Comparison of ENCODE assay signal across 7 mouse cellular contexts in genomic region chr8:72160007-72160406, GRCm38 (mm10). TPM values are rescaled to one million over a fixed set of nuclear protein-coding genes. Genes with fewer than 3 reads are reported as not detected.
DNase-seq lines count a peak whose midpoint lies in the region; ATAC-seq and TF ChIP-seq lines count a peak whose summit lies in the region.

No protein-coding gene starts in this region.

- peaks cover 9% of the 10 kb centered on the region; the same call in 1 of the 2 replicates for H3K4me1 ChIP-seq in lung, postnatal 0 days (ENCODE audit: insufficient read depth, low read depth, low read length)
- H3K4me1 ChIP-seq in embryonic facial prominence, embryonic 13.5 days = peaks cover 18% of the 10 kb centered on the region
- peaks cover 35% of the 10 kb centered on the region for H3K4me1 ChIP-seq in limb, embryonic 13.5 days
- peaks cover 19% of the 10 kb centered on the region for H3K4me1 ChIP-seq in stomach, embryonic 16.5 days (ENCODE audit: control insufficient read depth, insufficient read depth, low read length)

- no peak for TF ChIP-seq EP300 in lung, postnatal 0 days (IDR thresholded peaks at IDR 0.05)

- H3K27me3 ChIP-seq in lung, postnatal 0 days (replicated peaks; ENCODE audit: insufficient read depth, low read length) = no peaks in the 10 kb centered on the region
- no peaks in the 10 kb centered on the region for H3K27me3 ChIP-seq in embryonic facial prominence, embryonic 13.5 days
- H3K27me3 ChIP-seq in limb, embryonic 13.5 days = no peaks in the 10 kb centered on the region
- H3K27me3 ChIP-seq in stomach, embryonic 16.5 days (ENCODE audit: control insufficient read depth, insufficient read depth, low read length) = no peaks in the 10 kb centered on the region

- H3K9me3 ChIP-seq in lung, postnatal 0 days (ENCODE audit: low read length) = no peaks in the 10 kb centered on the region
- no peaks in the 10 kb centered on the region for H3K9me3 ChIP-seq in embryonic facial prominence, embryonic 13.5 days
- no peaks in the 10 kb centered on the region for H3K9me3 ChIP-seq in limb, embryonic 13.5 days
- no peaks in the 10 kb centered on the region for H3K9me3 ChIP-seq in stomach, embryonic 16.5 days (replicated peaks; ENCODE audit: control insufficient read depth, low read length)

- no peaks in the 10 kb centered on the region for H3K36me3 ChIP-seq in lung, postnatal 0 days (ENCODE audit: insufficient read depth, low read length)
- H3K36me3 ChIP-seq in embryonic facial prominence, embryonic 13.5 days = peaks cover 16% of the 10 kb centered on the region
- H3K36me3 ChIP-seq in limb, embryonic 13.5 days = peaks cover 11% of the 10 kb centered on the region
- H3K36me3 ChIP-seq in stomach, embryonic 16.5 days (ENCODE audit: control insufficient read depth, insufficient read depth, low read length) = no peaks in the 10 kb centered on the region

- no peak for DNase-seq in lung, postnatal 0 days (ENCODE audit: low spot score)
- no peak for DNase-seq in lung, postnatal 36 days
- DNase-seq in kidney, adult 11 months = no peak

- 60% methylated on average over 3 of the region's 3 CpGs for WGBS in lung, postnatal 0 days
- WGBS in embryonic facial prominence, embryonic 13.5 days = 75% methylated on average over 3 of the region's 3 CpGs
- WGBS in limb, embryonic 13.5 days = 65% methylated on average over 3 of the region's 3 CpGs
- WGBS in stomach, embryonic 16.5 days = 52% methylated on average over 3 of the region's 3 CpGs

- peak overlapping the region; percentile 71; the same call in 1 of the 2 replicates for H3K27ac ChIP-seq in lung, postnatal 0 days (ENCODE audit: low read length)
- H3K27ac ChIP-seq in embryonic facial prominence, embryonic 13.5 days = no peak overlapping the region
- no peak overlapping the region for H3K27ac ChIP-seq in limb, embryonic 13.5 days
- H3K27ac ChIP-seq in stomach, embryonic 16.5 days (ENCODE audit: low read length) = no peak overlapping the region

- H3K9ac ChIP-seq in lung, postnatal 0 days (replicated peaks; ENCODE audit: low read depth) = no peak overlapping the region
- peak overlapping the region; percentile 65 for H3K9ac ChIP-seq in embryonic facial prominence, embryonic 13.5 days
- no peak overlapping the region; the same call in 1 of the 2 replicates for H3K9ac ChIP-seq in limb, embryonic 13.5 days
- H3K9ac ChIP-seq in stomach, embryonic 16.5 days (ENCODE audit: low read length) = peak overlapping the region; percentile 77; the same call in 1 of the 2 replicates

- peak overlapping the region; percentile 65 for H3K4me2 ChIP-seq in lung, postnatal 0 days (replicated peaks; ENCODE audit: low read depth, low read length)
- peak overlapping the region; percentile 66 for H3K4me2 ChIP-seq in embryonic facial prominence, embryonic 13.5 days
- H3K4me2 ChIP-seq in limb, embryonic 13.5 days (replicated peaks) = peak overlapping the region; percentile 68
- H3K4me2 ChIP-seq in stomach, embryonic 16.5 days (ENCODE audit: low read depth, low read length) = peak overlapping the region; percentile 89

- H3K4me3 ChIP-seq in lung, postnatal 0 days (ENCODE audit: low read depth, low read length) = peak overlapping the region; percentile 29; the same call in 1 of the 2 replicates
- peak overlapping the region; percentile 96 for H3K4me3 ChIP-seq in embryonic facial prominence, embryonic 13.5 days
- H3K4me3 ChIP-seq in limb, embryonic 13.5 days = peak overlapping the region; percentile 44
- peak overlapping the region; percentile 48 for H3K4me3 ChIP-seq in stomach, embryonic 16.5 days (replicated peaks; ENCODE audit: low read length)

- ATAC-seq in lung, postnatal 0 days = no peak
- ATAC-seq in embryonic facial prominence, embryonic 13.5 days (ENCODE audit: insufficient number of reproducible peaks, insufficient read depth, low FRiP score, low TSS enrichment, low read depth) = no peak
- no peak for ATAC-seq in limb, embryonic 13.5 days (ENCODE audit: low FRiP score, low read depth)
- no peak for ATAC-seq in stomach, embryonic 16.5 days (ENCODE audit: insufficient read depth, low FRiP score)
- no peak for ATAC-seq in monocyte, adult 5-6 weeks (replicated peaks; ENCODE audit: insufficient number of reproducible peaks, low FRiP score, low TSS enrichment, poor library complexity, severe bottlenecking)

- TF ChIP-seq CTCF in lung, postnatal 0 days (IDR thresholded peaks at IDR 0.05) = peak; percentile 8; the same call in 1 of the 2 replicates

RNA-seq across cellular contexts. Expression of gene Rab8a, which starts 1.0 kb away (rescaled TPM):
- polyA plus RNA-seq in lung, postnatal 0 days (2015; fragmentation: Nextera tagmentation; extraction: Ambion mirVana) = 67.3 and 68.0 TPM in 2 replicates
- 132 and 142 TPM in 2 replicates for polyA plus RNA-seq in embryonic facial prominence, embryonic 13.5 days (2015; fragmentation: Nextera tagmentation; extraction: Ambion mirVana)
- 121 and 125 TPM in 2 replicates for polyA plus RNA-seq in limb, embryonic 13.5 days (2015; fragmentation: Nextera tagmentation; extraction: Ambion mirVana)
- polyA plus RNA-seq in stomach, embryonic 16.5 days (2015; fragmentation: Nextera tagmentation; extraction: Ambion mirVana) = 127 and 155 TPM in 2 replicates
- 640 to 819 TPM (median 739 TPM) in 3 replicates for total RNA-seq in monocyte, adult 5-6 weeks (2017)

RNA-seq across cellular contexts. Expression of gene Tpm4, which starts 25.2 kb away (rescaled TPM):
- polyA plus RNA-seq in lung, postnatal 0 days (2015; fragmentation: Nextera tagmentation; extraction: Ambion mirVana) = 585 and 648 TPM in 2 replicates
- polyA plus RNA-seq in embryonic facial prominence, embryonic 13.5 days (2015; fragmentation: Nextera tagmentation; extraction: Ambion mirVana) = 622 and 634 TPM in 2 replicates
- polyA plus RNA-seq in limb, embryonic 13.5 days (2015; fragmentation: Nextera tagmentation; extraction: Ambion mirVana) = 638 and 655 TPM in 2 replicates
- 617 and 647 TPM in 2 replicates for polyA plus RNA-seq in stomach, embryonic 16.5 days (2015; fragmentation: Nextera tagmentation; extraction: Ambion mirVana)
- 902 to 973 TPM (median 947 TPM) in 3 replicates for total RNA-seq in monocyte, adult 5-6 weeks (2017)

RNA-seq across cellular contexts. Expression of gene Hsh2d, which starts 29.4 kb away (rescaled TPM):
- polyA plus RNA-seq in lung, postnatal 0 days (2015; fragmentation: Nextera tagmentation; extraction: Ambion mirVana) = 0.46 and 0.78 TPM in 2 replicates
- not detected in 2 replicates for polyA plus RNA-seq in embryonic facial prominence, embryonic 13.5 days (2015; fragmentation: Nextera tagmentation; extraction: Ambion mirVana)
- not detected in 2 replicates for polyA plus RNA-seq in limb, embryonic 13.5 days (2015; fragmentation: Nextera tagmentation; extraction: Ambion mirVana)
- 1.4 and 2.0 TPM in 2 replicates for polyA plus RNA-seq in stomach, embryonic 16.5 days (2015; fragmentation: Nextera tagmentation; extraction: Ambion mirVana)
- 1.2 to 5.8 TPM (median 4.8 TPM) in 3 replicates for total RNA-seq in monocyte, adult 5-6 weeks (2017)

RNA-seq across cellular contexts. Expression of gene Cib3, which starts 52.6 kb away (rescaled TPM):
- 0.17 and 0.25 TPM in 2 replicates for polyA plus RNA-seq in lung, postnatal 0 days (2015; fragmentation: Nextera tagmentation; extraction: Ambion mirVana)
- not detected in 2 replicates for polyA plus RNA-seq in embryonic facial prominence, embryonic 13.5 days (2015; fragmentation: Nextera tagmentation; extraction: Ambion mirVana)
- polyA plus RNA-seq in limb, embryonic 13.5 days (2015; fragmentation: Nextera tagmentation; extraction: Ambion mirVana) = not detected in 2 replicates
- not detected in 2 replicates for polyA plus RNA-seq in stomach, embryonic 16.5 days (2015; fragmentation: Nextera tagmentation; extraction: Ambion mirVana)
- total RNA-seq in monocyte, adult 5-6 weeks (2017) = 0.86 to 6.9 TPM (median 1.1 TPM) in 3 replicates

RNA-seq across cellular contexts. Expression of gene Olfr374, which starts 53.2 kb away (rescaled TPM):
- polyA plus RNA-seq in lung, postnatal 0 days (2015; fragmentation: Nextera tagmentation; extraction: Ambion mirVana) = not detected in 2 replicates
- 0.03 TPM in 2 replicates for polyA plus RNA-seq in embryonic facial prominence, embryonic 13.5 days (2015; fragmentation: Nextera tagmentation; extraction: Ambion mirVana)
- 0.09 TPM in 1 of 2 replicates, not detected in the other for polyA plus RNA-seq in limb, embryonic 13.5 days (2015; fragmentation: Nextera tagmentation; extraction: Ambion mirVana)
- polyA plus RNA-seq in stomach, embryonic 16.5 days (2015; fragmentation: Nextera tagmentation; extraction: Ambion mirVana) = 0.06 TPM in 1 of 2 replicates, not detected in the other
- 0.21 to 0.49 TPM in 2 of 3 replicates, not detected in the other for total RNA-seq in monocyte, adult 5-6 weeks (2017)

Comparison
In these comparisons a context has a peak if more than half of its experiments do, and no peak if none do; other contexts are left out.
1. H3K4me3 ChIP-seq: peak in every context shown above with its lines; median percentile 96 in embryonic facial prominence, embryonic 13.5 days; 48 in stomach, embryonic 16.5 days; 44 in limb, embryonic 13.5 days; 29 in lung, postnatal 0 days.
2. H3K9ac ChIP-seq: peak in embryonic facial prominence, embryonic 13.5 days (single experiment) and stomach, embryonic 16.5 days (single experiment); none in lung, postnatal 0 days (single experiment) and limb, embryonic 13.5 days (single experiment).
3. Peak in every context shown above with its lines, with median percentiles within 50 percentile points of each other: H3K4me2 ChIP-seq.